Mouse (Mus musculus) liver, adult 2 months (tissue): Measurements from ENCODE around the gene Mc1r. TPM values are rescaled to one million over a fixed set of nuclear protein-coding genes. Genes with fewer than 3 reads are reported as not detected.
"Not testable (repeated sequence)": the region's sequence is repeated elsewhere in the genome, so short reads cannot be mapped to it uniquely, and the experiment has no call there.

Source experiments
- DNase-seq: peaks from one replicate; pipeline ENCODE4 v3.0.0-alpha.2; 2011; ENCODE audit warnings: low read depth, low spot score; ENCODE audit errors: extremely low read depth
- H3K27ac ChIP-seq: fragments of 200-500 bp; replicated peaks from 2 replicates; pipeline ENCODE4 v1.5.1; 2012; ENCODE audit warnings: low read depth, mild to moderate bottlenecking, control low read depth, inconsistent platforms, low read length; ENCODE audit not compliant: insufficient read depth
- H3K27me3 ChIP-seq: fragments of 200-500 bp; 2 replicates; pipeline ENCODE4 v1.6.1; 2012; ENCODE audit warnings: mild to moderate bottlenecking, moderate library complexity, low read length, inconsistent platforms; ENCODE audit not compliant: control insufficient read depth, insufficient read depth
- H3K36me3 ChIP-seq: fragments of 200-500 bp; 2 replicates; pipeline ENCODE4 v1.6.1; 2012; ENCODE audit warnings: low read length, inconsistent platforms; ENCODE audit not compliant: control insufficient read depth, insufficient read depth
- H3K4me1 ChIP-seq: fragments of 200-500 bp; 2 replicates; pipeline ENCODE4 v1.6.1; 2011; ENCODE audit warnings: low read length; ENCODE audit not compliant: control insufficient read depth, insufficient read depth
- H3K4me3 ChIP-seq: fragments of 200-500 bp; 2 replicates; pipeline ENCODE4 v1.5.1; 2011; ENCODE audit warnings: low read depth, mild to moderate bottlenecking, control low read depth, low read length, moderate library complexity; ENCODE audit not compliant: insufficient read depth
- H3K79me2 ChIP-seq: fragments of 200-500 bp; 2 replicates; pipeline ENCODE4 v1.6.1; 2012; ENCODE audit warnings: inconsistent platforms, mild to moderate bottlenecking, low read length, moderate library complexity; ENCODE audit not compliant: control insufficient read depth, insufficient read depth
- H3K9ac ChIP-seq: fragments of 200-500 bp; 2 replicates; pipeline ENCODE4 v1.6.1; 2012; ENCODE audit warnings: low read depth, mild to moderate bottlenecking, control low read depth, inconsistent platforms, low read length
- CTCF ChIP-seq: fragments of 200-500 bp; IDR thresholded peaks from 2 replicates; pipeline ENCODE4 v1.5.1; 2011; ENCODE audit warnings: low read depth, low read length, control low read depth
- POLR2A ChIP-seq: fragments of 200-500 bp; IDR thresholded peaks from 2 replicates; pipeline ENCODE4 v1.6.1; 2011; ENCODE audit warnings: low read length, control low read depth; ENCODE audit not compliant: insufficient read depth; ENCODE audit errors: extremely low read depth
- WGBS: fragments of 180-500 bp; shearing (Covaris S2); methylation state at CpG from one replicate; pipeline ENCODE4 v1.1.7; 2018; 5-methylcytosine and 5-hydroxymethylcytosine counted together
- polyA plus RNA-seq: library from polyadenylated mRNA; depleted of rRNA; stranded (reverse); fragments of >200 nt; gene quantifications from 2 replicates; pipeline ENCODE4 v1.2.3, GENCODE M21; 2012
- total RNA-seq: library from RNA; depleted of rRNA; stranded (reverse); fragments of >200 nt; gene quantifications from 2 replicates; pipeline ENCODE4 v1.2.3, GENCODE M21; 2014

Gene Mc1r
- total and polyA plus RNA-seq, 2 experiments: not detected

- no peaks in the 10 kb centered on the region for H3K4me1 ChIP-seq
- no peak overlapping the region for H3K27ac ChIP-seq
- no peak overlapping the region for H3K9ac ChIP-seq
- TF ChIP-seq CTCF (no peak), POLR2A (no peak)
- 17% methylated on average over 12 of the region's 12 CpGs for WGBS
- H3K79me2 ChIP-seq: no peaks in the 10 kb centered on the region
- DNase-seq: no peak
- no peaks in the 10 kb centered on the region for H3K36me3 ChIP-seq
- no peak overlapping the region for H3K4me3 ChIP-seq
- peaks cover 10% of the 10 kb centered on the region for H3K27me3 ChIP-seq
These were observed 5.8 kb downstream of the Mc1r start for GRCm38 (mm10) chr8:123412560-123413170.

- DNase-seq: no peak
- no peak overlapping the region for H3K4me3 ChIP-seq
- no peaks in the 10 kb centered on the region for H3K4me1 ChIP-seq
- no peak overlapping the region for H3K27ac ChIP-seq
- WGBS: 10% methylated on average over 9 of the region's 9 CpGs
- TF ChIP-seq CTCF (no peak), POLR2A (no peak)
- H3K36me3 ChIP-seq: no peaks in the 10 kb centered on the region
- H3K9ac ChIP-seq: no peak overlapping the region
- no peaks in the 10 kb centered on the region for H3K79me2 ChIP-seq
- peaks cover 10% of the 10 kb centered on the region for H3K27me3 ChIP-seq
These were observed 7.3 kb downstream of the Mc1r start for GRCm38 (mm10) chr8:123414255-123414654.

GRCm38 (mm10) chr8:123414997-123415696 lies 8.2 kb downstream of the Mc1r start:
- not testable (repeated sequence) for H3K4me1 ChIP-seq, H3K36me3 ChIP-seq, DNase-seq, H3K4me3 ChIP-seq, H3K27ac ChIP-seq, H3K79me2 ChIP-seq, H3K9ac ChIP-seq
- 80% methylated on average over 5 of the region's 5 CpGs for WGBS
- H3K27me3 ChIP-seq: peaks cover 10% of the 10 kb centered on the region

- DNase-seq: no peak
- no peaks in the 10 kb centered on the region for H3K79me2 ChIP-seq
- no peak overlapping the region for H3K27ac ChIP-seq
- TF ChIP-seq POLR2A (no peak), CTCF (no peak)
- 79% methylated on average over 8 of the region's 8 CpGs for WGBS
- no peak overlapping the region for H3K4me3 ChIP-seq
- peaks cover 9% of the 10 kb centered on the region for H3K27me3 ChIP-seq
- no peaks in the 10 kb centered on the region for H3K36me3 ChIP-seq
- no peaks in the 10 kb centered on the region for H3K4me1 ChIP-seq
- H3K9ac ChIP-seq: no peak overlapping the region
These were observed 9.3 kb downstream of the Mc1r start for GRCm38 (mm10) chr8:123415967-123416943.

- H3K27me3 ChIP-seq: peaks cover under 1% of the 10 kb centered on the region; the same call in 1 of the 2 replicates
- no peak overlapping the region for H3K9ac ChIP-seq
- 73% methylated on average over 8 of the region's 8 CpGs for WGBS
- no peaks in the 10 kb centered on the region for H3K36me3 ChIP-seq
- no peaks in the 10 kb centered on the region for H3K4me1 ChIP-seq
- H3K79me2 ChIP-seq: no peaks in the 10 kb centered on the region
- TF ChIP-seq POLR2A (no peak), CTCF (no peak)
- no peak overlapping the region for H3K4me3 ChIP-seq
- no peak overlapping the region for H3K27ac ChIP-seq
- DNase-seq: no peak
These were observed 10.1 kb downstream of the Mc1r start for GRCm38 (mm10) chr8:123416944-123417555.
